Mouse (Mus musculus): ENCODE data around the gene Gnb1.
"Not testable (repeated sequence)": the region's sequence is repeated elsewhere in the genome, so short reads cannot be mapped to it uniquely, and the experiment has no call there.

Gnb1 gene

DNA sequence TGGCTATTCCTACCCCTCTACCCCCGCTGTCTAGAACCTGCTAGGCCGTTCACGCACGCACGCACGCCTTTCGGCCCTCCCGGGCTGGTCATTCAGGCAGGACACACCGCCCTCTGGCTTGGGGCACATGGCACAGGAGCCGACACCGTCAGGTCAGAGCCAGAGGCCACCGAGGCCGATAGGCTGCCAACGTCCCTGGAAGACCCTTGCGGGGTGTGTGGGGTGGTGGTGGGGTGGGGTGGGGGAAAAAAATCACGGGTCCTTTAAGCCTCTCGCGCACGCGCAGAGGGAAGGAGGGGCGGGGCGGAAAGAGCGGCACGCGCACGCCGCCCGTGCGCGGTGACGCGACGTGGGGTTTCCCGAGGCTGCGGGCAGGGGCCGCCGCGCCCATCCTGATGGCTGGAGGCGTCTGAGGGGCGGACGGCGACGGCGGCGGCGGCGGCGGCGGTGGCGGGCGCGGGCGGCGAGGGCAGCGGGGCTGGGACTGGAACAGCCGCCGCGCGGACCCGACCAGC is at the start of gene Gnb1:
TSS of gene Gnb1 (plus strand) at position 372 of the 515 bp plus-strand sequence.
- peak; percentile 94 for DNase-seq

DNA sequence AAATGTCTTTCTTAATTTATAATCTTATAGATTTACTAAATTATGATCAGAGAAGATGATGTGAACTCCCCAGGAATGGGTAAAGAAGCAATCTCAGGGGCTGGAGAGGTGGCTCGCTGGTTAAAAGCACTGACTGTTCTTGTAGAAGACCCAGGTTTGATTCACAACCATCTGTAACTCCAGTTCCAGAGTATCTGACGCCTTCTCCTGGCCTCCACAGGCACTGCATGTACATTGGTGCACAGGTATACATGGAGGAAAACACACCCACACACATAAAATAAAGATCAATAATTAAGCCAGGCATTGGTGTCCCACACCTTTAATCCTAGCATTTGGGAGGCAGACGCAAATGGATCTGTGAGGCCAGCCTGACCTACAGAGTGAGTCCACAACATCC is 48.4 kb upstream of the Gnb1 start:
- DNase-seq: no peak

DNA sequence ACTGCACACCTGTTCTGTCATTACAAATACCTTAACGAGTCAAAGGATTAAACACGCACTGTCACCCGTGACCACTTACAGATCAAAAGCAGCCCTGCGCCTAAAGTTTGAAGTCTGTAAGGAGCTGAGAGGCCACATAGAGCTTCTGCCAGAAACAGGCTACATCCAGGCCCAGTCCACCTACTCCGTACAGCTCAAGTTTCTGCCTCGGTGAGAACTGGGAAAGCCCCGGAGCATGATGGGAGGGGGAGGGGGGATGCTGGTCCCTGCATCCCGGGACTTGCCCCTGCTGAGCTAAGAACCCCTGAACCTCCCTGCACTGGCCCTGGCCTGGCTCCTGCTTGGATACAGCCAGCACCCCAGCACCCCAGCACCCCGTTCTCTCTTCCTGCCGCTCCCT is 39.6 kb upstream of the Gnb1 start:
- peak; percentile 36 for DNase-seq

DNA sequence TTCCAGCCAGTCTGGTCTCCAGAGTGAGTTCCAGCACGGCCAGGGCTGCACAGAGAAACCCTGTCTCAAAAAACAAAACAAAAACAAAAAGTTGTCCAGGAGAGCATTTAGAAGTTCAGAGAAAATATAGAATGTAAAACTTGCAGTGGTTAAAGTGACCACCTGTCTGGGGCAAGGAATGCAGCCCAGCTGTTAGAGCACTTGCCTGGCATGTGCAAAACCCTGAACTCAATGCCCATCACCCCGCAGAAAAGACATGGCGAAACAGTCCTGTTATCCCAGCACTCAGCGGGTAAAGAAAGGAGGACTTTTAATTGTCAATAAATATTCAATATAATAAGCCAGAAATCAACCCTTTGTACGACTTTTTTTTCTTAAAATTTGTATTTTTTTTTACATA is 32.6 kb upstream of the Gnb1 start:
- no peak for DNase-seq

DNA sequence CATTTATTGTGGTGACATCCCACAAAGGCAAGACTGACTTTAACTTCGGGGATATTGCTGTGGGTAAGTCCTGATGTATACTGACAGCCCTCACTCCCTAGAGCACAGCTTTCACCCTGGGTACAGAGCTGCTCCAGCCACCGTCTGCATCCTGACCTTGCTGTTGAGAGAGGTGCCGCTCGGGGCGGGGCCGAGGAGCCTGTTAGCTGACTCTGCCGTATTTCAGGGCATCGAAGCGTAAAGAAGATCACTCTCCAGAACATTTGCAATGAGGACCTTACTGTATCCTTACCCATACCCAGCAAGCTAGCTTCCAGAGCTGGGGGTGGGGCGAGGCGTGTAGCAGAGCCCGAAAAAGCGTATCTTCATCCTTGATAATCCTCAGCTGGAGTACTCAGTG is 28.1 kb upstream of the Gnb1 start:
- no peak for DNase-seq

DNA sequence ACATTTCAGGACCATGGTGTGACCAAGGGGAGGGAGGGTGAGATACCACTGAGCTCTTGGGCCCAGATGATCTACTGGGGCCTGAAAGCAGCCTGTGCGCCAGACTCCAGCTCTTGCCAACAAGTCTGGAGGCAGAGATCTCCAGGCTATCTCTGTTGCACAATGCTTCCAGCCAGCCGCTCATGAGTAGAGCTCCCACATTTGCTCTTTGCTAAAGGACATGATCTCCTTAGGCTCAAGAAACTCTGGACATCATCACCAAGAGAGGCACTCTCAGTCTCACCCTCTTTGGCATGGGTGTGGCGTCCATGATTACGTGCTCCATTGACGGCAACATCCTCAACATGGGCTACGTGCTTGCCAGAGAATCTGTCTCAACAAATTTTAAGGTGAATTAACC is 27.6 kb upstream of the Gnb1 start:
- no peak for DNase-seq

DNA sequence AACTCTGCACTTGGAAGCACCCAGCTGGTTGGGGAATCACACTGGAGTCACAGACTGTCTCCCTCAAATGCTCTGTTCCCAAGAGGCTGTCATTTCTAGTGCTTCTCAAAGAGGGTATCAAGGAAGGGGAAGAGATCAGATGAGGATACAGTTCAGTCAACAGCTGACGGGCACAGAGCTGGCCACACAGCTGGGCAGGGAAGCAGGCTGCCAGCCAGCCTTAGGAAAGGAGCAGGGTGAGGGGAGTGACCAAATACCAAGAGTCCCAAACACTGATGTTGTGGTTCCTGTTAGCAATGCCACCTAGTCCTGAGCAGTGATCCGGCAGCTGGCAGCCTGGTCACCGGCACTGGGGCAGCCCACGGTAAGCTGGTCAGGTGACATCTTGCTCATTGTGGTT is 27.1 kb upstream of the Gnb1 start:
- no peak for DNase-seq

DNA sequence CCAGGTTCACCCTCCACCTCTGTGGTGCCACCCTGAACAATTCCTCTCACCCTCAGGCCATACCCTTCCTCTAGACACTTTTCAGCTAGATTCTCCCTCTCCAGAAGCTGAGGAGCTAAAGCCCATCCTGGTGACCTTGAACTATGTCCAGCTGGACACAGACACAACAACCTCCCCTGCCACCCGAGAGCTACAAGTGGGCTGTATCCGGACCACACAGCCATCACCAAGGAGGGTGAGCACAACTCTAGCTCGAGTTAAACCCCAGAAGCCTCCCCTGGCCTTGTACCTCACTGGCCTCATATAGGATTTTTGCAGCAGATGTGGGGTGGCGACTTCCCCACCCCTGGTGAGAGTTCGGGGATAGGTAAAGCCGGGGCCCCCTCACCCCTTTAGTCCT is 25.6 kb upstream of the Gnb1 start:
- no peak for DNase-seq

DNA sequence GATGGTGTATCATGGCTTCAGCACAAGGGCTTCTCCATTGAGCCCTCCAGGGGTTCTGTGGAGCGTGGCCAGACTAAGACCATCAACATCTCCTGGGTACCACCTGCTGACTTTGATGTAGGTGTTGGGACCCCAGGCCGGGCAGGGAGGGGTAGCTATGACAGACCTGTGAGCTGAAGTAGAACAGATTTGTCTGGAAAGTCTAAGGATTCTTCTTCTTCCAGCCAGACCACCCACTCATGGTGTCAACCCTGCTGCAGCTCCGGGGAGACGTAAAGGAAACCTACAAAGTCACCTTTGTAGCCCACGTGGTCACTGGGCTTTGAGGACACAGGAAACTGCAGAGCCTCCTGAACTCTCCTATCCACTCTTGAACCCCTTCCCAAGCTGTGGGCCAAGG is 25.1 kb upstream of the Gnb1 start:
- DNase-seq: no peak

DNA sequence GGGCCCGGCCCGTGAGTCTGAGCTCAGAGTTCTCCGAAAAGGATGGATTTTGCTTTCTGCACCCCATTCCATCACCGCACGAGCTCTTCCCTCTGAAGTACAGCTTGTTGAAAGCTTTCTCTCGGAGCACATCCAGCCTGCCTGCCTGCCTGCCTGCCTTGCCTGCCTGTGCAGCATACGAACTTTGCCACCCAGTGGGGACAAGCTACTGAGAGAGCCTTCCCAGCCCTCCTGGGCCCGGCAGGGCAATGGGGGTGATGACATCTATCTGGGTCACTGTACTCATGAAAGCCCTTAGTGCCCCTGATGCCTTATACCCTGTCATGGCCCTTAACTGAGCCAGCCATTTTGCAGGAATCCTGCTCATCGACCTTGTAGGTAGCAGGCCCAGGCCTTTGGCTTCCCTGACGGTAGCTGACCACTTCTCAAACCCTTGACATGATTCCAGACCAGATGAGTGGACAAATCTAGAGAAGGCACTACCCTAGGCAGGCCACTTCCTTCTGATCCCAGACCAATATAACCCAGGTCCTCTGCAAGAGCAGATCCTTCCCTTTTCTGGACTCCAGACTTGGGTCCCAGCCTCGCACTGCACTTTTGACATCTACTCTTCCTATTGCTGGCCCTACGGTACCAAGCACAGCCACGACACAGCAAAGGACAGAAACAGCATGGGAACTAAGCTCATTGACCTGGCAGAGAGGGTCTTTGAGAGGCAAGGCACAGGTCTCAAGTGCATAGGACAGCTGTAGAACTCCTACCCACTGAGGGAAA is 23.7 kb upstream of the Gnb1 start:
- DNase-seq: no peak

DNA sequence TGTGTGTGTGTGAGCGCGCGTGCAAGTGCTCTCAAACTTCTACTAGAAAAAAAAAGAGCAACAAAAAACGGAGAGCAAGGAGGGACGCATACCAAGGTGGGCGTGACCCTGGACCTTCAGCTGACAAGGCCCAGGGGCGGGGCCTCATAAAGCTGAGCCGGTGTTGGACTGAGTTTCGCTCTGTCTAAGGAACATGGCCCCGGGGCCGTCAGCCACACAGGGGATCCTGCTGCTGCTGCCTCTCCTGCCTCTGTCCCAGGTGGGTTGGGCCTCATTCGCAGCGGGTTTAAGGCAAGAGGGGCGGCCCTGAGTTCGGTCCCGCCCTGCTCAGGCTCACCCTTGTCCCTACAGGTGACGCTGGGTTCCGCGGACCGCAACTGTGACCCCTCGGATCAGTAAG is 22.2 kb upstream of the Gnb1 start, which contains the start of gene Tmem52:
TSS of gene Tmem52 (plus strand) at position 163 of the 400 bp plus-strand sequence.
- DNase-seq: peak; percentile 54

DNA sequence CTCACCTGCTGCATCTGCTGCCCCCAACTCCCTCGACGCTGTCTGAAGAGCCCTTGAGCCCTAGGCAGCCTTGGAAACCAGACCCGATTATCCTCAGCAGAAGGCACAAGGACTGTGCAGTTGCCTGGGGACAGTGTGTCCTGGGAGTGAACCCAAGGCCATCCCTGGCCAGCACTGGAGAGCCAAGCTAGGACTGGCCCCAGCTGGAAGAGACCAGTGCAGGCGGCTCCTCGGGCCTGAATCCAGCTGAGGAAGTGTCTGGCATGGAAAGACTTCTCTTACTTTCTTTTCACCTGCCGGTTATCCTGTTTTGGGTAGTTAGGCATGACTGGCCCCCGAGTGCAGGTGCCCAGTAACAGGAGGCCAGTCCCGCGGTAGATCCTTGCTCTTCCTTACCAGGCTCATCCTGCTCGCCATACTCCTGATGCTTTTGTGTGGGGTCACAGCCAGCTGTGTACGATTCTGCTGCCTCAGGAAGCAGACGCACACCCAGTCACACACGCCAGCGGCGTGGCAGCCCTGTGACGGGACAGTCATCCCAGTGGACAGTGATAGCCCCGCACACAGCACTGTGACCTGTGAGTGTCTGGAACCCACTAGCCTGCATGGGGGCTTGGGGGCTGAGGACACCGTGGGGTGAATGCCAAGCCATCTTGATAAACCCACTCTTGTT is 21.4 kb upstream of the Gnb1 start:
- no peak for DNase-seq

DNA sequence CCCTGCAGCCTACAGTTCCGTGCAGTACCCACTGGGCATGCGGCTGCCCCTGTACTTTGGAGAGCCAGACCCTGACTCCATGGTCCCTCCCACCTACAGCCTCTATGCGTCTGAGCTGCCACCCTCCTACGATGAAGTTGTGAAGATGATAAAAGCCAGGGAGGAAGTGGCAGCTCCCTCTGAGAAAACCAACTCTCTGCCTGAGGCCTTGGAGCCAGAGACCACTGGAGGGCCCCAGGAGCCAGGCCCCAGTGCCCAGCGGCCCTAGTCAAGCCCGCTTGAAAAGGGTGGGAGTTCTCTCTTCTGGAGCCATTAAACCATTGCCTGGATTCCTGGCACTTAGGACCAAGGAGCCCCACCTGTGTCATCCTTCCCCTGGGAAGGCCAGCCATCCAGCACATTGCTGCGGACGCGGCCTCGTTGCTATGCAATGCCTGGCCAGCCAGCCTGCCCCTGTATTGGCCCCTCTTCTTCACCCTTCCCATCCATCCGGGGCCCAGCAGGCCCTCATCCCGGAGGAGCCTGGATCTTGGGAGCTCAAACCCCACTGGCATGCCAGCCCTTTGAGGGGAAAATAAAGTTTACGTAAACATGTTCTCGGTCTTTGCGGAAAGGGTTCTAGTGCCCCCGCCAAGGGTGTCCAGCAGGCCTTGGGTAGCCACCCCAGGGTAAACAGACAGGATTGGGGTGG is 20.8 kb upstream of the Gnb1 start:
- DNase-seq: no peak

DNA sequence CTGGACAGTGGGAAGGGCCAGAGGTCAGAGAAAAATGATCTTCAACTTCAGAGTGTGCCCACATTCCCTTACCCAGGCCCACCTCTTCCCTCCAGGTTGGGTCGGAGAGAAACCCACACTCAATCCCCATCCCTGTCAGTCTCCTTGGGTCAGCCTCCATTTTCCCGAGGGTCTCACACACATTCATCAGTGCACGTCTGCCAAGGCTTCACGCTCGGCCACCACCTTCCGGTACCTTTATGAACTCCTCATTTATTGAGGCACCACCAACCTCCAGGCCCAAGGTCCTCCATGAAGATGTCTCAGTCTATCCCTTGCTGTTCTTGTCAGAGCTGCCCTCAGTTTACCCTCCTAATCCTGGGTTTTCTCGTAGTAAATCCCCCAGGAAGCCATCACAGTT is 20.2 kb upstream of the Gnb1 start:
- no peak for DNase-seq

DNA sequence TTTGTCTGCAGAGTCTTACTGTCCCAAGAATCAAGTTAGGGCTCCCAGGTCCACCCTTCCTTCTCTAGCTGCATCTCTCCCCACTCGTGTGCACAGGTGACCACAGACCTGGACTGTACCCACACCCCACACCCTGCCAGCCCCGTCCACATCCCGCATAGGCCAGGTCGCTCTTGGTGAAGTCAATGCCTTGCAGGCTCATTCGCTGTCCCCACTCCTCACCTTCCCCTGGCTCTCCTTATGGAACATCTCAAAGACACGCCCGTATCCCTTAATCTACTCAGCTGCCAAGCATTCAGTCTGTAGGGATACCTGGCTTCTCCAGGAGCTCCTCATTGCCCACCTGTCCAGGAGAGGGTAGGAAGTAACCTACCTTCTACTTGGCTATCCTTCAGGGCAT is 19.8 kb upstream of the Gnb1 start:
- no peak for DNase-seq

DNA sequence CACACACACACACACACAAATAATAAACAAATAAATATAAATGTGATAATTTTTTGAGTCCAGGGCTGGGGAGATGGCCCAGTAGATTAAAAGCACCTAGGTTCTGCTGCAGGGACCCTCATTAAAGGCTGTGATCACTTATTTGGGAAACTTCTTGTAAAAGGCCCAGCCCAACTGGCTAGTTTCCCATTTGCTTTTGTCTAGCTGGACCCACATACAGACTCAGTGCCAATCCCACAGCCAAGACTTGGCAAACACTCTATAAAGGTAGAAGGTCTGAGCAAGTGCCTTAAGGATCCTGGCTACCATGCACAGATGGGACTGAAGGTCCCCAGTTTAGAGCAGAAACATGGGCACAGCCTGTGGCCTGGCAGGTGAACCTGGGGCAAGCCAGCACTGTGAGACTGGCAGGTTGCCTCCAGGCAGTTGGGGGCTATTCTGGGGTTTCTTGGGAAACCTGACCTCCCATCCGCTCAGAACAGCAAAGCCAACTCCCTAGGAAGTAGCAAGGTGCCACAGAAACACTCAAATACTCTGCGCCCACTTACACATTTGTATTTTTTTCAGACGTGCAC is 18.4 kb upstream of the Gnb1 start:
- no peak for DNase-seq

DNA sequence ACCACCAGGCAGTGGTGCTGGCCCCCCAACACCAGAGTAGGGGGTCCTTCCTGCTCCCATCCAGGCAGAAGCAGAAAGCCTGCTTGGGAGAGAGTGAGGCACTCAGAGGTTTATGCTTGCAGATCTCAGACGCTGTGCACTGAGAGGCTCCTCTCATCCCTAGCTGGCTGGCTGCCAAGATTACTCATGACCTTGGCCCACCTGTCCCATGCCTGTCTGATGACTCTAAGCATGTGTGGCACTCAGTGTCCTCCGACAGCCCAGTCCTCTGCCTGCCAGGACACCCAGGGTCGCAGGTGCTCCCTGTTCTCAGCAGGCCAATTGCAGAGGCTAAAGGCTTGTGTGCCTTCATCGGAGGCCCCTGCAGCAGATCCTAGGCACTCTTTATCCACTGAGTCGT is 17.8 kb upstream of the Gnb1 start:
- DNase-seq: peak; percentile 70

DNA sequence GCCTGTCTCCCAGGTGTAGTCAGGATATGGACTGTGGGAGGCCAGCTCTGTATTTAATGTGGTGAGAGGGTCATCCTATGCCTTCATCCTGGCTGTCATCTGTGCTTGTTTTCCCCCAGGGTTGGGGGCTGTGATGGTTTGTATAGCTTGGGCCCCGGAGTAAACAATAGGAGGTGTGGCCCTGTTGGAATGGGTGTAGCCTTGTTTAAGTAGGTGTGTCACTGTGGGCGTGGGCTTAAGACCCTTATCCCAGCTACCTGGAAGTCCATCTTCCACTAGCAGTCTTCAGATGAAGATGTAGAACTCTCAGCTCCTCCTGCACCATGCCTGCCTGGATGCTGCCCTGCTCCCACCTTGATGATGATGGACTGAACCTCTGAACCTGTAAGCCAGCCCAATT is 17.4 kb upstream of the Gnb1 start:
- DNase-seq: not testable (repeated sequence)

DNA sequence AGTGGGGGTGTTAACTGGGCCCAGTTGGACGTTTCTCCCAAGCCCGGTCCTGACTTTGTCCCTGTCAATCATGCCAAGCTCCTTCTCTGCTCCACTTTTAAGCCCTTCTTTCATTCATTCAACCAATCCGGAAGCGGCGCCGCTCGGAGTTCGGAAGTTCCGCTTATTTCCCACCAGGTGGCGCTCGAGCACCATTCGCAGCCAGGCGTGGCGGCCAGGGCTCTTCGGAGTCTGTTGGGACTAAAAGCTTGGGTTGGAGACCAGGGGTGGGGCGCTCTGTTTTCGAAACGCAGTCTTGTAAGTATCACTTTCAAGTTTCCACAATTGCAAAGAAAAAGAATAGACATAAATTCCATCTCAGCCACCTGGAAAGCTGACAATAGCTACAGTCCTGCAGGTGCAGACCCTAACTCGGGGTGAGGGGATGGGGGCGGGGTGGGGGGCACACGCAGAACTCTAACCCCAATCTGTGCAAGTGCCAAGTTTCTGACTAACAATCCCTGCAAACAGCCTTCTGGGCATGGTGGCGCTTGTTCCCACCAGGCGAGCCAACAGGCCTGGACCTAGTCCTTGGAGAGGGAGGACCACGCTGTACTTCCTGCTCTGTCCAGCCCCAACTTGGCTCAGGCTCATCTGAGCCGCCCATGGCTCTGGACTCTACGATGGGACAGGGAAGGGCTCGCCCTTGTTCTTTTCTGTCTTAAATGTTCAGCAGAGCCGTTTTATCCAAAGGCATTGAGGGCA is 9.6 kb upstream of the Gnb1 start:
- peak; percentile 88 for DNase-seq

DNA sequence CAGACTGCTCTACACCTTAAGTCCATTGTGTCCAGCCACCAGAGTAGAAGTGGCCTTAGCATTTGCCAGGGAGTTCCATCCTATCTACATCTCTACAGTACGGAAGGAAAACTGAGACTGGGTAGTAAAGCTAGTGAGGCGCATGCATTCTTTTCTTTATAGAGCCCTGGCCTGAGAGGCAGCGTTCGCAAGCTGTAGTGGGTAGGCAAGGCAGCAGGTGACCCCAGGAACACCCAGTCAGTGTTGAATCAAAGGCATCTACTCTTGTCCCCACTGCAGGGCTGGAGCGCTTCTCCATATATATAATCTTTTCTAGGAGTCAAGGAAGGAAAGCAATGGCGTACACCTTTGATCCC is 9.1 kb upstream of the Gnb1 start:
- DNase-seq: no peak

DNA sequence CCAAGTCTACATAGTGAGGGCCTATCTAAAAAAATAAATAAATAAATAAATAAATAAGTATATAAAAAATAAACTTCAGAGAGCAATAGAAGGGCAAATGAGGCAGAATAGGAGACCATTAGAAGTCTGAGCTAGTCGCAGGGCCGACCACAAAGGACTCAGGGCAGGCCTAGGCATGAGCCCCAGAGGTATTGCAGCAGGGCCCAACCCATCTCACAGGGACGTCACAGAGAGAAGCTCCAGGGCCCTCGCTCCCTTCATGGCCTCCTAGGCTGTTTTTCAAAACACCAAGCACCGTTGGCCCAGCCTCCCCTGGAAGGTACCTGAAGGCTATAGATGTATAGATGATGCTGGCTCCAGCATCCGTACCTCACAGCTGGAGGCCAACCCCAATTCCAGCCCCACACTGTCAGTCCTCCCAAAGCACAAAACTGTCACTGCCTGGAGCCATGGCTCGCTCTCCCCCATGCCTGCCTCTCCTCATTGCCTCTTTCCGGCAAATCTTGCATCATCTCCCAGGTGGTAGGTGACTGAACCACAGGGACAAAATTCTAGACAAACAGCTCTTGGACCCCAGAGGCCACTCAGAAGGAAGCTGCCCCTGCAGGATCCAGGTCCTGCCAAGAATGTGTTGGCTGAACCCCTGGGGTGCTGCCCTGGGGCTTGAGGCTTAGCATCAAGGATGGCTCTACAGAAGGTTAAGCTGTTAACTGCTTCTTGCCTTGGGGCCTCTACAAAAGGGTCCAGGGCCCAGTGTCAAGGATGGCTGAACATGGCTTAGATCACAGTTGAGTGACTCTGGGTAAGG is 8.2 kb upstream of the Gnb1 start:
- DNase-seq: no peak

DNA sequence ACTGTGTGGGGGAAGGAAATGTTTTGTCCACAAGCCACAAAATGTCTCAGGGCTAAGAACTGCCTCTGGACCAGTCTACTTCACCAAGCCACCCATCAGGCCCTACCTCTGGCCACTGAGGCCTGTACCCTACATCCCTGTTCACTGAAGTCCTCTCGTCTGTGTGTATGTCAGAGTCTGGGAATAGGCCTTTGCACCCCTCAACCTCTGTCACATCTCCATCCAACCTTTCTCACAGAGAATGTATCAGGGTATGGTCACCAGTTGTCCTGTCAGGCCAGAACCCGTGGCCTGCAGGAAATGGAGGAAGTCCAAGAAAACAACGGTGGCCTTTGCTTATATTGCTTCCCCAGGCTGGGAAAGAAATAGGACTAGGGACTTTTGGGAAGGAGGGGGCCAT is 5.6 kb upstream of the Gnb1 start:
- no peak for DNase-seq
